Mouse (Mus musculus) C2C12 (cell line): ENCODE results near the gene Wdr91. TPM values are rescaled to one million over a fixed set of nuclear protein-coding genes. Genes with fewer than 3 reads are reported as not detected.

Experiments
- H3K27me3 ChIP-seq: one replicate; pipeline ENCODE4 v1.6.1; 2011; ENCODE audit not compliant: control insufficient read depth, insufficient read depth, insufficient read length
- H3K36me3 ChIP-seq: one replicate; pipeline ENCODE4 v1.6.1; 2011; ENCODE audit not compliant: control insufficient read depth, insufficient read depth
- H3K4me3 ChIP-seq: one replicate; pipeline ENCODE4 v1.5.1; 2011; ENCODE audit warnings: mild to moderate bottlenecking, control low read depth; ENCODE audit not compliant: poor library complexity, insufficient read depth, severe bottlenecking
- H3K79me2 ChIP-seq: one replicate; pipeline ENCODE4 v1.6.1; 2011; ENCODE audit not compliant: control insufficient read depth, insufficient read depth
- H3K79me3 ChIP-seq: one replicate; pipeline ENCODE4 v1.6.1; 2011; ENCODE audit warnings: low read depth, control low read depth
- H3ac ChIP-seq: one replicate; pipeline ENCODE3; 2011; ENCODE audit warnings: low read depth; ENCODE audit not compliant: control insufficient read depth, insufficient read length
- CEBPB ChIP-seq: IDR thresholded peaks from one replicate; pipeline ENCODE4 v1.6.1; 2011; ENCODE audit warnings: low read depth, mild to moderate bottlenecking, control low read depth, moderate library complexity
- CTCF ChIP-seq: IDR thresholded peaks from one replicate; pipeline ENCODE4 v1.5.1; 2011; ENCODE audit not compliant: control insufficient read depth, insufficient read depth, insufficient read length
- FOSL1 ChIP-seq: IDR thresholded peaks from one replicate; pipeline ENCODE4 v1.8.0; 2011; ENCODE audit warnings: mild to moderate bottlenecking, low read length; ENCODE audit not compliant: poor library complexity, insufficient read depth, severe bottlenecking
- MAX ChIP-seq: IDR thresholded peaks from one replicate; pipeline ENCODE4 v1.6.1; 2011; ENCODE audit warnings: mild to moderate bottlenecking, control low read depth
- MYOD1 ChIP-seq: IDR thresholded peaks from one replicate; pipeline ENCODE4 v1.6.1; 2011; ENCODE audit warnings: low read depth; ENCODE audit not compliant: control insufficient read depth, insufficient read length
- MYOG ChIP-seq: IDR thresholded peaks from one replicate; pipeline ENCODE4 v1.6.1; 2011; ENCODE audit not compliant: control insufficient read depth, insufficient read length; ENCODE audit errors: extremely low read depth
- USF1 ChIP-seq: IDR thresholded peaks from one replicate; pipeline ENCODE4 v1.6.1; 2011; ENCODE audit warnings: low read depth, mild to moderate bottlenecking, control low read depth, moderate library complexity
- polyA plus RNA-seq: library from polyadenylated mRNA; unstranded; fragments of >200 nt; fragmentation: generic; extraction: Trizol; gene quantifications from one replicate; pipeline ENCODE4 v1.2.1, GENCODE M21; 2012; ENCODE audit warnings: missing spikeins

Gene Wdr91
- polyA plus RNA-seq, 1 experiment, result 12.8 TPM

GRCm38 (mm10) chr6:34927156-34927555 lies 16.5 kb upstream of the Wdr91 start:
- no peaks in the 10 kb centered on the region for H3K79me2 ChIP-seq

DNA sequence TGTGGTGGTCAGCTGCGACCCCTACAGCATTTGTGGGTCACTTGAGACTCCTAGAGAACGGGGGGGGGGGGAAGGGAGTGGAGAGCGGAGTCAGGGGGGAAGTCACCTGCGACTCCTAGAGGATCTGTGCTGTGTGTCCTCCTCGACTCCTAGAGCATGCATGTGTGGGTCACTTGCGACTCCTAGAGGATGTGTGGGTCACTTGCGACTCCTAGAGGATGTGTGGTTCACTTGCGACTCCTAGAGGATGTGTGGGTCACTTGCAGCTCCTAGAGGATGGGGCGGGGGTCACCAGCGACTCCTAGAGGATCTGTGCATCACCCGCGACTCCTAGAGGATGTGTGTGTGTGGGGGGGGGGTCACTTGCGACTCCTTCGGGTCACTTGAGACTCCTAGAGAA lies 11.3 kb upstream of the Wdr91 start:
- no peak for TF ChIP-seq MYOD1
- TF ChIP-seq CTCF, result peak; percentile 54
- no peaks in the 10 kb centered on the region for H3K79me3 ChIP-seq
- no peaks in the 10 kb centered on the region for H3K36me3 ChIP-seq
- H3ac ChIP-seq, result no peak overlapping the region
- H3K79me2 ChIP-seq, result no peaks in the 10 kb centered on the region
- no peak overlapping the region for H3K4me3 ChIP-seq
- no peaks in the 10 kb centered on the region for H3K27me3 ChIP-seq

More at GRCm38 (mm10) chr6:34927156-34927555, 16.5 kb upstream of the Wdr91 start:
- H3ac ChIP-seq, result no peak overlapping the region
- TF ChIP-seq CTCF (peak; percentile 66), MYOG (no peak)
- H3K4me3 ChIP-seq, result no peak overlapping the region
- H3K79me3 ChIP-seq, result no peaks in the 10 kb centered on the region
- peaks cover 9% of the 10 kb centered on the region for H3K27me3 ChIP-seq
- H3K36me3 ChIP-seq, result no peaks in the 10 kb centered on the region

GRCm38 (mm10) chr6:34920631-34921030 lies 10.0 kb upstream of the Wdr91 start:
- no peaks in the 10 kb centered on the region for H3K27me3 ChIP-seq
- no peak overlapping the region for H3ac ChIP-seq
- no peaks in the 10 kb centered on the region for H3K79me2 ChIP-seq
- H3K79me3 ChIP-seq, result no peaks in the 10 kb centered on the region
- TF ChIP-seq MYOD1 (no peak), FOSL1 (no peak), CTCF (no peak), CEBPB (no peak), USF1 (no peak), MYOG (no peak), MAX (no peak)
- H3K36me3 ChIP-seq, result no peaks in the 10 kb centered on the region
- H3K4me3 ChIP-seq, result no peak overlapping the region

- Histone ChIP-seq H3K4me3 (no peak within 1 kb of the TSS), H3ac (no peak within 1 kb of the TSS), H3K36me3 (no peaks in the 10 kb centered on the region), H3K79me2 (no peaks in the 10 kb centered on the region), H3K27me3 (no peaks in the 10 kb centered on the region), H3K79me3 (no peaks in the 10 kb centered on the region)
- TF ChIP-seq MYOD1 (no peak), FOSL1 (no peak), CTCF (no peak), MAX (no peak), CEBPB (no peak), USF1 (no peak), MYOG (no peak)
Observed at GRCm38 (mm10) chr6:34919956-34920355, 9.3 kb upstream of the Wdr91 start, which contains the start of gene Stra8. Gene Stra8 (plus strand): TSS chr6:34920163.

DNA sequence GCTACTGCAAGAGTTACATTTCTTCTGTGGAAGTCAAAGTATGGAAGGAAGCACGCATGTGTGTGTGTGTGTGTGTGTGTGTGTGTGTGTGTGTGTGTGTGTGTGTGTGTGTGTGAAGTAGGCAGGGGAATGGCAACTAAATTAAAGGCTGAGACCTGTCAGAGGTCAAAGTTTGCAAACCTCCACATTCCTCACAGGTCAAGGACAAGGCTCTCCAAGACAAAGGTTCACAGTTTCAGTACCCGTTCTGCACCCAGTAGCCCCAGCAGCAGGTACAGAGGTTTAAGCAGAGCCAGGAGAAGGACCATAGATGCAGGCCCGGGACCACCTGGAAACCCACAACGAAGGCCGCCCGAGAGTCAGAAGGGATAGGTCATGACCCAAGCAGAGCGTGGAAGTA lies 8.5 kb upstream of the Wdr91 start:
- Histone ChIP-seq H3K4me3 (no peak overlapping the region), H3K79me3 (no peaks in the 10 kb centered on the region), H3ac (no peak overlapping the region), H3K36me3 (no peaks in the 10 kb centered on the region), H3K79me2 (no peaks in the 10 kb centered on the region), H3K27me3 (no peaks in the 10 kb centered on the region)
- no peak for TF ChIP-seq CEBPB
- TF ChIP-seq MAX, result no peak
- TF ChIP-seq USF1, result no peak
- no peak for TF ChIP-seq MYOD1
- no peak for TF ChIP-seq CTCF
- TF ChIP-seq MYOG, result no peak
- no peak for TF ChIP-seq FOSL1

- no peak for TF ChIP-seq CTCF
- TF ChIP-seq MYOG, result no peak
- TF ChIP-seq MYOD1, result no peak
- no peak for TF ChIP-seq CEBPB
- TF ChIP-seq USF1, result no peak
- TF ChIP-seq FOSL1, result no peak
- no peak for TF ChIP-seq MAX
- no peaks in the 10 kb centered on the region for H3K79me3 ChIP-seq
- H3K4me3 ChIP-seq, result no peak overlapping the region
- H3ac ChIP-seq, result no peak overlapping the region
- H3K27me3 ChIP-seq, result no peaks in the 10 kb centered on the region
- H3K36me3 ChIP-seq, result no peaks in the 10 kb centered on the region
- peaks cover 4% of the 10 kb centered on the region for H3K79me2 ChIP-seq
Observed at GRCm38 (mm10) chr6:34914462-34914861, 3.8 kb upstream of the Wdr91 start.
